Comparison of ENCODE assay signal across 8 mouse cellular contexts in genomic region chr7:105633127-105633800, GRCm38 (mm10). TPM values are rescaled to one million over a fixed set of nuclear protein-coding genes. Genes with fewer than 3 reads are reported as not detected.
A peak's percentile ranks its signal among the peaks of the same experiment; 100 is the strongest.
DNase-seq lines count a peak whose midpoint lies in the region; ATAC-seq lines count a peak whose summit lies in the region.

TSS of gene Trim3 (minus strand) at chr7:105633571.

- peak within 1 kb of the TSS; percentile 74 for H3K4me2 ChIP-seq in intestine, embryonic 14.5 days (ENCODE audit: low read length)

- peak; percentile 89 for ATAC-seq in intestine, embryonic 14.5 days (replicated peaks; ENCODE audit: low FRiP score, low TSS enrichment, low read depth)
- ATAC-seq in megakaryocyte progenitor cell, adult 5-6 weeks (replicated peaks; ENCODE audit: poor library complexity): peak; percentile 74

- H3K9me3 ChIP-seq in intestine, embryonic 14.5 days (ENCODE audit: control insufficient read depth, low read length): no peaks in the 10 kb centered on the region

- peaks cover 26% of the 10 kb centered on the region for H3K36me3 ChIP-seq in intestine, embryonic 14.5 days (ENCODE audit: control insufficient read depth, insufficient read depth, low read length)

- no peaks in the 10 kb centered on the region for H3K27me3 ChIP-seq in intestine, embryonic 14.5 days (replicated peaks; ENCODE audit: control insufficient read depth, insufficient read depth, low read length)

- DNase-seq in adrenal gland, adult 2 months: peak; percentile 98
- DNase-seq in embryo, embryonic 11 days: peak; percentile 94
- DNase-seq in gastrocnemius, postnatal 25 days: peak; percentile 94
- peak; percentile 95 for DNase-seq in intestine, embryonic 14.5 days (ENCODE audit: low spot score)
- peak; percentile 79 to 95 for DNase-seq in left cerebral cortex, postnatal 10 days (ENCODE audit: extremely low spot score in 1 of 2, low spot score in 2 of 2)
- DNase-seq in right cerebral cortex, postnatal 14 days: peak; percentile 92
- DNase-seq in urinary bladder, postnatal 25 days (ENCODE audit: low spot score): peak; percentile 91

- intact Hi-C loops in left cerebral cortex, postnatal 10 days (cut with DNase I): loop anchor here (5.0 to 10.0 kb wide), 2 partner anchors 56 to 102 kb away; partner anchors contain the start of genes Ilk and Rrp8

- WGBS in intestine, embryonic 14.5 days: 0% methylated on average over 48 of the region's 71 CpGs

- peak within 1 kb of the TSS; percentile 40; the same call in 1 of the 2 replicates for H3K27ac ChIP-seq in intestine, embryonic 14.5 days (ENCODE audit: low read depth)

- peak within 1 kb of the TSS; percentile 80 for H3K4me3 ChIP-seq in intestine, embryonic 14.5 days (ENCODE audit: low read depth, low read length)

- H3K9ac ChIP-seq in intestine, embryonic 14.5 days (ENCODE audit: low read length): peak within 1 kb of the TSS; percentile 77

- H3K4me1 ChIP-seq in intestine, embryonic 14.5 days (replicated peaks; ENCODE audit: control insufficient read depth, insufficient read depth, low read length): peaks cover 16% of the 10 kb centered on the region

RNA-seq across cellular contexts. Expression of gene Trim3, which starts in this region (rescaled TPM):
- 10 to 100 TPM; 24.2 to 33.8 TPM for total RNA-seq in adrenal gland, adult 2 months (2021)
- polyA plus RNA-seq in adrenal gland, adult 2 months (2012; rRNA removed): 34.6 and 36.2 TPM in 2 replicates
- 10 to 100 TPM; 14.7 to 17.0 TPM for total RNA-seq in gastrocnemius, postnatal 25 days (2021)
- 25.0 and 27.2 TPM in 2 replicates for polyA plus RNA-seq in intestine, embryonic 14.5 days (2014; fragmentation: Nextera tagmentation; extraction: Ambion mirVana)
- 100 to 1,000 TPM; 144 to 151 TPM for total RNA-seq in left cerebral cortex, postnatal 10 days (2021)
- total RNA-seq in megakaryocyte progenitor cell, adult 5-6 weeks (2015): 2.8 and 3.3 TPM in 2 replicates
- total RNA-seq in megakaryocyte progenitor cell, adult 5-6 weeks (2017): 1.8 and 3.2 TPM in 2 replicates

Comparison
In these comparisons a context has a peak if more than half of its experiments do, and no peak if none do; other contexts are left out.
1. Peak in every context shown above with its lines: DNase-seq, ATAC-seq, H3K4me3 ChIP-seq and H3K27ac ChIP-seq.
2. RNA of gene Trim3 (total RNA-seq): 144 to 151 TPM in left cerebral cortex, postnatal 10 days; 24.2 to 33.8 TPM in adrenal gland, adult 2 months, 14.7 to 17.0 TPM in gastrocnemius, postnatal 25 days and 1.8 to 3.3 TPM in megakaryocyte progenitor cell, adult 5-6 weeks; every median in the first group is over 4 times any median in the second.